Mouse (Mus musculus) kidney, adult 18-20 months (tissue): Measurements from ENCODE around the gene Tanc1.

Experiments
- DNase-seq: peaks from one replicate; pipeline ENCODE4 v3.0.0; 2021

Tanc1 gene

DNA sequence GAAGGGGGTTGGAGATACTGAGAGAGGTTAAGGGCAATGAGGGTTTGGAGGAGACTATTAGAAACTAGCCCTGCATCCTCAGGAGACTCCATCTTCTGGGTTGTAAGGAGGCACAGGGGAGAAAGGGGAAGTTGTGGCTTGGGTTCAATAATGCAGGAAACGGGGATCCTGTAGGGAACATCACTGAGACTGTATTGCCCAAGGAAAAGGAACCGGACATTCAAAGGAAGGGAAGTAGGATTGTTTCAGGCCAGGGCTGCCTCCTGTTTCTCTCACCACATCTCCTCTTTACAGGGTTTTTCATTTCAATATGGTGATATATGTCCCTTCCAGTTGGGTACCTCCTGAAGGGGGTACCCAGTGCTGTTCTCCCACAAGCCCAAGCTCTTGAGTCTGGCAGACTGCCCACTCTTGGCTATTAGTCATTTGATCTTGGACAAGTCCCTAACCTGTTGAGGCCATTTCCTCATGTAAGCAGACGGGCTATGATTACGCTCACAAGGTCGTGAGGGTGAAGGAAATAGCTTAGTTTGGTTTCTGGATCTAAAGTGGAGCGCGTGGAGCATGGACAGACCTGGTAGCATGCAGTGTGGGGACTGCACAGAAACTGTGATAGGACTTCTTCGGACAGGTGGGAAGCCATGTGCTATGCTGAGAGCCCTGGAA is 191.0 kb downstream of the Tanc1 start:
- DNase-seq: no peak

DNA sequence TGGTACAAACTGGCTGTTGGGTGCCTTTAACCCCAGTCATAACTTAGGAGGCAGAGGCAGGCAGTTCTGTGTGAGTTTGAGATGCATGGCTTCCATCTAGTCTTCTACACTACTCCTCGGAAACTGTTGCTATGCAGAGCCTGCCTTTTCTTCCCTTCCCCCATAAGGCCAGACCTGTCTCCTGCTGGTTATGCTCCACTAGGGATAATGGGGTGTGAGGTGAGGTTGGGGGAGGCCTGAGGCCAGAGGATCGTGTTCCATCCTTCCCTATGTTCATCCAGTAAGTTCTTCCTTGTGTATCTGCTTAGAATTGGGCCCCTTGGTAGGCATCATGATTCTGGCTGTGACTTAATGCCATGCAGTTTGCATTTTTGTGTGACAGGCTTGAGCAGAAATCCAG is 193.8 kb downstream of the Tanc1 start:
- no peak for DNase-seq

DNA sequence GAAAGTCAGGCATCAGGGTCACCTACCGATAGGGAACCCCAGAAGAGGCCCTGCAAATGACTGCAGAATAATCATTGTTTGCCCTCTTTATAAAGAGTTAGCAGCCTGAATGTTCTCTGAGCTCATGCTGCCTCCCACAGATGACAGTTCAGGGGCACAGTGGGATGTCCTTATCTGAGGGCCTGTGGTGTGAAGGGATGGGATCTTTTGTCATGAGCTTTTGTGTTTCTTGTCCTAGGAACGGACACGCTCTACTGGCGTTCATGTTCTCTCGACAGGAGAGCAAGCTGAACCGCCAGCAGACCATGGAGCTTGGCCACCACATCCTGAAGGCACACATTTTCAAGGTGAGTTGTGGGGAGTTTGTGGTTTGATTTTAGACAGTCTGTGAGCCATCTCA is 194.2 kb downstream of the Tanc1 start:
- no peak for DNase-seq

DNA sequence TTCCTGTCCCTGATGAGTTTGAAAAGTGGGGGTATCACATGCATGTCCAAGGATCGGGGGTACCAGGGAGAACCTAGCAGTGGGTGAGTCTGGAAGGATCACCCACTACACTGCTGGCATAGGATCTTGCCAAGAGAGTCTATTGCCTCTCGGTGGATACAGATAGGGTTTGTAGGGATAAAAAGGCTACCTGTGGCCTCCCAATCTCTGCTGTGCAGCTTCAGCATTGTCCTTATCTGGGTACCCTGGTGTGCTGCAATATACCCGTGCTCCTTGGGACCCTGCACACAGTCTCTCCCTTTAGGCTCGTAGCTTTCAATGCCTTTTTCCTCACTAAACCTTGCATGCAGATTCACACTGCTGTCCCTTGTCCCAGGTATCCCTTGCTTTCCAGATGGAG is 196.8 kb downstream of the Tanc1 start:
- DNase-seq: no peak

DNA sequence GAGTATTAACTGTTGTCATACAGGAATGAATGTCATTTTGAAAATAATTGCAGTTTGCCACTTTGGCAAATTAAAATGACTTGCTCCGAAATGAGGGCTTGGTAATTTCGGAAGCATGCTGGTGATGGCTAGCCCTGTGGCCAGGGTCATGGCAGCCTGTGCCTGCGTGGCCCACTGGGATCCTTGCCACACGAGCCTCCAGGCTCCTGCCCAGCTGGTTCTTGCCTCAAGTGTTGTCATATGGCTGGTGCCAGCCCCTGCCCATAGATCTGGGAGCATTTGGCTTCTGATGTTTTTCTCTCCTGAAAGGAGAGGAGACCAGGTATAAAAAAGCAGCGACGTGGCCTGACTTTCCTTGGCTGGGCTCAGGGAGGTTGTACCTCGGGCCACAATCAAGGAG is 198.2 kb downstream of the Tanc1 start:
- DNase-seq: no peak

DNA sequence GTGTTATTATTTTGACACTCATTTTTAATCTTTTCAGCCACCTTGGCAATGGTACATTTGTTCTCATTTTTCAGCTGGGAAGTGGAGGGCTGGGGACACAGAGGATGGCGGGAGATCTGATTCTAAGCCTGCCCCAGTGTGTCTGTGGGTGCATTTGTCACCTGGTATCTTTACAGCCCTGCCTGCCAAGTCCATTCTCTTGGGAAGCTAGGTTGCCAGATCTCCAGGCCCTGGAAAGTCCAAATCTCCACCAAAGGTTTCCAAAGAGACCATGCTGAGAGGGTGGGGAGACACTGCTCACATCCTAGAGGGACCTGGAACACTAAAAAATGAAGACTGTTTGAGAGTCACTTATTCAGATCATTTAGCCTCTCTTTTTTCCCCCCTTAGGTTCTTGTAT is 199.4 kb downstream of the Tanc1 start:
- DNase-seq: no peak

DNA sequence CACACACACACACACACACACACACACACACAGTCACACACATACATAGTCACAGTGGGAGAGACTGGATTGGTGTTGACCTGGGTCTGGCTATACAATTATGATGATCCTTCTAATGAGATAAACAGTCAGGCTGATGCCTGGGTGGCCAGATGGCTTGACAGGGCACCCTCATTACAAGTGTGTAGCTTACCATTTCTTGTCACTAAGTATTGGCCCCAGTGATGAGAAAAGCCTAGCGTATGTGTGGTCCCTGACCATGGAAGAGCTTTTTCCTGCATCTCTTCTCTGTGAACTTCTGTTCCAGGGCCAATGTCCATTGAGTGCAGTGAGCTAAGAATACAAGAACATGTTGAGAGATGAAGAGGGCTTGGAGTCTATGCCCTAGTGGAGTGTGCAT is 200.8 kb downstream of the Tanc1 start:
- no peak for DNase-seq

DNA sequence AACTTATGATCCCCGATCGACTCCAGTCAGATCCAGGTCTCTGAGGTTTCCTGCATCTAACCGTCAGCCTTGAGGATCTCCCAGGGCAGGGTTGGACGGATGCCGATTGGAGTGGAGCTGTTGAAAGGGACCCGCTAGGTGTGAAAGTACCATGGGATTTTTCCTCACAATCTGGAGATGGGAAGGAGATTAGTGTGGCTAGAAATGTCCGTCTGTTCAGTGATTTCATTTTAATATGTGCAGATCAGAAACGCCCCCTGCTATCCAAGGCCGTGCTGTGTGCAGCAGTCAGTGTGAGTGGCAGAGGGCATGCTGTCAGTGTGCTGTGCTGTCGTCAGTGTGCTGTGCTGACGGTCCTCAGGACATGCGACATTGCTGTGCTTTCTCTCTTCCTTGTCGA is 201.6 kb downstream of the Tanc1 start:
- no peak for DNase-seq

DNA sequence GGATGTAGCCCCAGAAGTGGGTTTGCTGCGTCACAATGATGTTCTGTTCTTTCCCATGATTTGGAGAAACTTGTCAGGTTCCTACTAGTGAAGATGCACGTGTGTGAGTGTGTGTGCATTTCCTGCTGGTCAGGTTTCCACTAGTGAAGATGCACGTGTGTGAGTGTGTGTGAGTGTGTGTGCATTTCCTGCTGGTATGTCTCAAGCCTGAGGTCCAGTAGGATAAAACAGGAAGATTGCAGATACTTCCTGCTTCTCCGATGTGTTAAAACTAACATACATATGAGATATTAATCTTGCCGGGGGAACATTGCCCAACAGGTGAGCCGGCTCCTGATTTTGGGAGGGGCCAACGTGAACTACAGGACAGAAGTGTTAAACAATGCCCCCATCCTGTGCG is 203.2 kb downstream of the Tanc1 start:
- no peak for DNase-seq

DNA sequence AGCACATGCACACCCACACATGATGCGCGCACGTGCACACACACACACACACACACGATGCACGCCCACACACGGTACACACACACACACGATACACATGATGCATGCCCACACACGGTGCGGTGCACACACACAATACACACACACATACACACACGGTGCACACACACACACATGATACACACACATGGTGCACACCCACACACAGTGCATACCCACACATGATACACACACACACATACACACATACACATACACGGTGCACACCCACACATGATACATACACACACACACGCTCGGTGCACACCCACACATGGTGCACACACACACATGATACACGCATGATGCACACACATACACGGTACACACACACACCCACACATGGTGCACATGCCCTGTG is 206.8 kb downstream of the Tanc1 start:
- DNase-seq: no peak

DNA sequence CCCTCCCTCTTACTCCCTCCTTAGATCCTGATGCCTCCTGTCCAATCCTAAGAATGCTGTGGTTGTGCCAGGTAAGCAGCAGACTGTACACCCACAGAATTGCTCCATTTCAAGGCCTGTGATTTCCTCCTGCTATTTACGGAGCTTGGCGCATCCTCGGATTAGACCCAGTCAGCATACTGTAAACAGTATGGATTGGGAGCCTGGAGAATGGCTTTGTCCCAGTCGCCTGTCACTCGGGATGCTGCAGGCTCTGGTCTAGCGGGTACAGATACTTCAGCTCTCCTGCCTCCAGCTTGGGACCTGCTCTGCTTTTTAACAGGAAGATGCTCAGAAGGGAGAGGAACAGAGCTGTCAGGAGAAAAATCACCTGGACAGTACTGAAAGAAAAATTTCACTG is 207.6 kb downstream of the Tanc1 start:
- DNase-seq: no peak

DNA sequence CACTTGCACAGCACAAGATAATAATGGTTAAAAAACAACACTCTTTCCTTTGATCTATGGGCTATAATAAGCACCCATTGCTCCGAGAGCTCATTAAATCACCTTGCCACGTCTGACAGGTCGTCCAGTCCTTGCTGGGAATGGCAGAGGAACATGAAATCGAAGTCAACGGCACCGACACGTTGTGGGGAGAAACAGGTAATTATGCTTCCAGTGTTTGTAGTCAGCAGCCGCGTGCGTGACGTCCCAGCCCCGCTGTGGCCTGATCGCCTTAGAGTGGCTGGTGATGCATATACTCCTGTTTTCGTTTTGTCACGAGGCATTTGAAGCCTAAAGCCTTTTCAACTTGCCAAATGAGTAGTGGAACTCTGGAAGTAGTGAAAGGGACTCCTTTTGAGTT is 208.2 kb downstream of the Tanc1 start:
- DNase-seq: no peak

DNA sequence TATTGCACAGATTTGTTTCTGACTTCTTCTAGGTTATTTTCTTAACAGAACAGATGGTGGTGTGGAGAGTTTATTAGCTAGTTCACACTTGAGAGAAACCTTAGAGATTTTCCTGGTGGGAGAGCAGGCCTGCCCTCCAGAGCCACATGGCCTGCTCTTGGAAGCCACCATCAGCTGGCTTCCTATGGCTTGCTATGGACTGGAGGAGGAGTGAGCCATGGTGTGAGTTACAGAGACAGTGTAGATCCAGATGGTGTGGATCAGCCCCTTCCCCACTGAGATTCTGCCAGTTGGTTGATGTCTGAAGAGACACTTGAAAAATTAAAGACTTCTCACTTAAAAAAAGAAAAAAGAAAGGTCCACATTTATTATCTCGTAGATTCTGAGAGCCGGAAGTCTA is 209.2 kb downstream of the Tanc1 start:
- DNase-seq: no peak

DNA sequence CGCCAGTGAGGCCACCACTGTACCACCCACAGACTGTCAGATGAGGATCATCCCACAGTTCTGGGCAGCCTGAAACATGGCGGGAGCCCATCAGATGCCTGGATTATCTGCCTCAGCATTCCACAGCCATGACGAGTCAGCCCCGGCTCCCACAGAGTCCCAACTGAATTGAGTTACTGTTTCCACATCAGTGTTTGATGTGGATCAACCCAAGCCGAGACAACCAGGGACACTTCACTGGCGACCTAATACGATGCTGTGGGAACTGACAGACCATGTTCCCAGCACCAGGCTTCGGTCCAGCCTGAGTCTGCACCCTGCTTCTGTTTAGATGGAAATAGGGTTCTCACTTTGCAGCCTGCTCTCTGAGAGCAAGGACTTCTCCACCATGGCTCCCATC is 212.4 kb downstream of the Tanc1 start:
- no peak for DNase-seq

DNA sequence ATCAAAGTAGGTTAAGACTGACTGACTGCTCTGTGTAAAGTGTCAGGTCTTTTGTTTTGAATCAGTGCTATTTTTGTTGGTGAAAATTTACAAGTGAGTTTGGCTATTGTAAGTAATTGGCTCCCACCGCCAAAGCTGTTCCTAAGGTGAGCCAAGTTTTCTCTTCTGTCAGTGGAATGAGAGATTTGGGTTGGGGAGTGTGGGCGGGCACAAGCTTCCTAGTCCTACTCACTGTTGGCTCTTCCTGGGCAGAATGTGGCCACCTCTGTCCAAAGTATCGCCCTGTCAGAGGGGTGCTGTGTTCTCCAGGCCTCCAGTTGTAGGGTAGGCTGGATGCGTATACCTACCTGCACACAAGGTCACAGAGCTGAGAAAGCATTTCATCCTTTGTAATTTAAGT is 213.5 kb downstream of the Tanc1 start:
- DNase-seq: no peak

DNA sequence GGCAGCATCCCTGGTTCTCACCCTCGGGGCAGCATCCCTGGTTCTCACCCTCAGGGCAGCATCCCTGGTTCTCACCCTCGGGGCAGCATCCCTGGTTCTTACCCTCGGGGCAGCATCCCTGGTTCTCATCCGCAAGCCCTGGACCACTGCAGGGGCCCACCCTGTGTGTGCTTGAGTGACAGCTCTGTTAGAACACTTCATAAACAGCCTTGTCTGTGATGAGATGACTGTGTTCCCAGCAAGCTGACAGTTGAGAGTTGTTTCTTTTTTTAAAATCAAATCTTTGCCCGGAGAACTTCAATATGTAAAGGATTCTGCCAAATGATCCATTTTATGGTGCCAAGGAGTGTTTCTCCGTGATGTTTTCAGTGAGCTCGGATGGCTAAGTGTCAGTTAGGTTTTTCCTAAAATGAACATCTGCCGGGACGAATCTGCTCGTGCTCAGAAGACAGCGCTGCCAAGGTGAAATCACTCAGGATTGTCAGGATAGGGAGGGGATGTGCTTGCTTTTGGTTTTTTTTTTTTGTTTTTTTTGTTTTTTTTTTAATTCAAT is 216.3 kb downstream of the Tanc1 start:
- no peak for DNase-seq

DNA sequence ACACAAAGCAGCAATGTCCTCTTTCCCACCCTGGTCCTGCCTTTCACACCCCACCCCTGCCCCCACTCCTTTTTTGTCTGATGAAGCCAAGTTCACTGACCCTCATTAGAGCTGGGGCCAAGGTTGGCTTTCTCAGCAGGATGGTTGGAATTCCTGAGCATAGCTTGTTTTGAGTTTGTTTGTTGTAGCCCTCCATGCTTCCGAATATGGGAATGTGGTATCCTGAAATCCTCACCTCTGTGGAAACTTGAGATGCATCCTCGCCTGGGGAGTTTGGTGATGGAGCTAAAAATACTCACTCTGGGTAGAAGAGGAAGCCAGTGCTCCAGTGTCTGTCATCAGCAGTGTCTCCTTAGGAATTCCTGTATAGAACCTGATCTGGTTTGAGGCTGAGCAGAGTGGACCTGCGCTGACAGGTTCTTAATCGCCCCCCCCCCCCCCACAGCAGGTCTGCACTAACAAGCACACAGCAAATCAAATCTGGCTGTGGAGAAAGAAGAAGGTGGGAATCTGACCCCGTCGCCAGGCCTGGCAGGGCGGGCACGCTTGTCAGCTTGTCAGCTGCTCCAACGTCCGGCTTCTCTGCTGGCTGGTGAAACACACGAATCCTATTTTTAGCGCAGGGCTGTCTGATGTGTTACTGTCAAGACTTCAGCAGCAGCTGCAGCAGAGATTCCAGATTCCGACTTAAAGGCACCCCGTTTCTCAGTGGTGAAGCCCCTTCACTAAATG is 217.1 kb downstream of the Tanc1 start:
- DNase-seq: peak; percentile 53

DNA sequence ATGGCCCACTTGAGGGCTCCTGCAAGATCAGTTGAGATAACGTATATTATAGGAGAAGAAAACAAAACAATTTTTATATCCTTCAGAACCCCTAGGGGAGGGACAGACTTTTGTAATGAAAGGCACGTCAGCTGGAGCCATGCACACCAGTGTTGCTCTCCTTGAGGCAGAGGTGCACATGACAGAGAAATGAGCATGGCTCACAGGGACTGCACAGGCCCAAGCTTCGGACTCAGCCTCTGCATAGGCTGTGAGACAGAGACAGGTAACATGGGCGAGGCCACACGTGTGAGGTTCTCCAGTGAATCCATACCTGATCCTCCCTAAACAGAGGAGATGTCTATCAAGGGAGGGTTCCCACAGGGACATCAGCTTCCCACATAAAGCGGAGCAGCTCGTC is 217.9 kb downstream of the Tanc1 start:
- no peak for DNase-seq

DNA sequence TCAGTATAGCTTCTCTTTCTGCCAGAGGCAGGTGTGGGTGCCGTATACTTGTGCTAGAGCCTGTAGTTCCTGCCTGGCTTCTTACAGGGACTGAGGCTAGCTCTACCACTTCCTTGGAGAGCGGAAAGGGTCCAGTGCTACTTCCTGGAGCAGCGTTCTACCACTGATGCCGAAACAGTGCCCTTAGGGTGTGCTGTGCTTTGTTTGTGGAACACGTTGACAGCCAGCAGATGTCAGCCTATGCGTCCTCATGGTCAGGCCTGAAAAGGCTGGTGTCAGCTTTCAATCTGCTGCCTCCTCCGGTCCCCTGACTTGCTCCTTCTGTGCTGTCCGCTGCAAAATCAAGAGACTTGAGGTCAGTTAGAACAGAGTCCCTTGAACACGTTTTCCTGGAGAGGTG is 218.3 kb downstream of the Tanc1 start:
- DNase-seq: no peak

DNA sequence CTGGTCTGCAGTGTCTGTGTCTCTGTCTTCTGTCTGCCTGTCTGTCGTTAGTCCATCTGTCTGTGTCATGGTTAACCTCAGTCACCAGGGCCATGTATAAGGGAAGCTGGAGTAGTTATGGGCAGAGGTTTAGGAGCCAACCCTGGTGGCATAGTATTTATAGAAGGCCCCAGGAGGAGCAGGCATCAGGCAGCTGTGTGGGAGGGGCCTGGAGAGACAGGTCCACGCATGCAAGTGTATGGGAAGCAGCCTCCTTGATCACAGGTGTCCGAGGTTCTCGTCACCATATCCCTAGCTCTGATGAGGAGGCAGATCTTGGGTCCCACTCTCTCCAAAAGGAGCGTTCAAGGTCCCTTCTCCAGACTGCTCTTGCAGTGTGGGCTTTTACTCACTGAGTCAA is 219.1 kb downstream of the Tanc1 start:
- DNase-seq: no peak

DNA sequence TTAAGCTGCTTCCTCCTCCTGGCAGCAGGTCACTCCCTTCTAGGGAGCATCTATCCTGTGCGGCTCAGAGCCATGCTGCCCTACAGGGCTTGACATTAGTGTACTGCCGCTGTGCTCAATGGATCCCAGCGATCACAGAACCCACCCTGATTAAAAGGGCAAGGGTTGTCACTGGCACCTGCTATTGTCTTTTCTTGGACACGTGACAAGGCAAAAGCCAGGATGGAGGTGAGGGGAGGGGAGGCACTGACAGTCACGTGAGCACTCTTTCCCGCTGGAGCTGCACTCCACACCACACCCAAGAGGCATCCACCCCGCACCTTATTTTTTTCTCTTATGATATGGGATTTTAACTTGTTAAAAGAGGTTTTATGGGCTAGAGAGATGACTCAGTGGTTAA is 220.0 kb downstream of the Tanc1 start:
- no peak for DNase-seq

DNA sequence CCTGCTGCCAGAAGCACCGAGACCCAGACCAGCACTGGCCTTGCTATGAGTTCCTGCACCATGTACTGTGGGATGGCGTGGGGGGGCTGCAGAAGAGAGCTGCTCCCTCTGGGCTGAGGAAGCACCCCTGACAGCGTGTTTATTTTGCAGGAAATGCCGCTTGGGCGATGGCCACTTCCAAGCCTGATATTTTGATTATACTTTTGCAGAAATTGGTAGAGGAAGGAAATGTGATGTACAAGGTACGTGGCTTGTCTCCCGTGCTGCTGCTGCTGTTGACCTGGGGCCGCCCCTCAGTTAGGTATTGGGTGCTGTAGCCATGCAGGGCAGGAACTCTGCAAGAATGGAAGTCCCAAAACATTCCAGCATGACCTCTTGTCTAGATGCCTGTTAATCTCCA is 227.0 kb downstream of the Tanc1 start:
- peak; percentile 47 for DNase-seq

DNA sequence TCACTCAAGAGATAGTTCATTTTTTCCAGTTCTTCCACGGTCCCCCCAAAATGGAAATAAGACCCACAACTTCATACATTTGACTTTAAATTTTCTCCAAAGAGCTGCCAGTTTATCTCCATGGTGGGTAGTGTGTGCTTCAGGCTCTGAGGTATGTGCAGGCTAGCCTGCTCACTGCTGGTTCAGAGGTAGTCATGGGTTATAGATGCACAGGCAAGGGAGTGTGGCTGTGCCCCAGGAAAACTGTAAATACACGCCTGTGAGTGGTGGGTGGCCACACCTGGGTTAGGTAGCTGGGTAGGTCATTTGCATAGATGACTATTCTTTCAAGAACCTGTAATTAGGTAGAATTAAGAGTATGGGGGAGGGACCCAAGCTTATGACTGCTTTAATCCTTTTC is 227.9 kb downstream of the Tanc1 start:
- DNase-seq: no peak

DNA sequence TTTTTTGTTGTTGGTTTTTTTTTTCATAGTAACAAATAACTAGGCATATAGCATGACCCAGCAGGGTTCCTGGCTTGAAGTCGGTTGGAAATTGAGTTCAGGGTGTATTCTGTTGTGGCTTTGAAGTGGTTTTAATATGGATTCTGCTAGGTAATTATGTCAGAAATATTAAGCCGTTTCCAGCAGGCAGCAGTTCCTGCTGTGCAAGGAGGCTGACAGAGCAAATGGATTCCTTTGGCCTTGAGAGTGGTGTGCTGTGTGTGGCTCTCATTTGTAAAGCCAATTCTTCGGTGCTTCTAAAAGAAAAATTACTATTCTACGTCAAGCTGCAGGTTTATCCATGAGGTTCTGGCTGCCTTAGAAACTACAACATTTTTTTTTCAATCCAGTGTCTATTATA is 228.3 kb downstream of the Tanc1 start:
- DNase-seq: no peak
